Mouse (Mus musculus): ENCODE measurements around the gene Rbfox1.

Rbfox1 gene

DNA sequence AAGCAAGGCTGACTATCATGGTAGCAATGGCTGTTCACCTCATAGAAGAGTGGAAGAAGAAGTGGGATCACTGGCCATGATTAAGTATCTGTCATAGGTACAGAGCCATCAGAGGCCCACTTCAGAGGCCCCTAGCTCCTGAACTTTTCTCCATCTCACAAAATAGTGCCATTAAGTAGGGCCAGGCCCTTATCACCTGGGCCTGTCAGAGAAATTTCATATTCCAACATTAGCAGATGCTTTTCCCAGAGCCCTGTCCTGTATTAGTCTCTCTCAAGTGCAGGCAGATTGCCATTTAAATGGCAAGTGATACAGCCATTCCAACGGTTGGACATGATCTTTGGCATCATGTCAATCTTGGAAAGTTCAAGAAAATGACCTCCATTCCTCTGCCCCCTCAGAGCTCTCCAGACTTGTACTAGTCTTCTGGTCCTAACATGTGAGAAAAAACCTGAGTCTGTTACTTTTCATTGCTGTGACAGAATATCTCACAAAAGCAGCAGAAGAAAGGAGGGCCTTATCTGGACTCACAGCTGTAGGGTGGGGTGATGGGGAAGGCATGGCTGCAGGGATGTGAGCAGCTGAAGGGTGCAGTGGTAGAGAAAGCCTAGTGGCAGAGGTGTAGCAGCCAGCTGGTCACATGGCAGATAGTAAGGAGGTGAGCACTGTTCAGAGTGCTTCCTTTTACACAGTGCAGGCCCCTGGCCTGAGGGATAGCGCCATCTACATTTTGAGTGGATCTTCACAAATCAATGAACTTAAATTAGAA lies 210.6 kb downstream of the Rbfox1 start:
- DNase-seq (ENCODE audit: low spot score in 2 of 2): no peak

DNA sequence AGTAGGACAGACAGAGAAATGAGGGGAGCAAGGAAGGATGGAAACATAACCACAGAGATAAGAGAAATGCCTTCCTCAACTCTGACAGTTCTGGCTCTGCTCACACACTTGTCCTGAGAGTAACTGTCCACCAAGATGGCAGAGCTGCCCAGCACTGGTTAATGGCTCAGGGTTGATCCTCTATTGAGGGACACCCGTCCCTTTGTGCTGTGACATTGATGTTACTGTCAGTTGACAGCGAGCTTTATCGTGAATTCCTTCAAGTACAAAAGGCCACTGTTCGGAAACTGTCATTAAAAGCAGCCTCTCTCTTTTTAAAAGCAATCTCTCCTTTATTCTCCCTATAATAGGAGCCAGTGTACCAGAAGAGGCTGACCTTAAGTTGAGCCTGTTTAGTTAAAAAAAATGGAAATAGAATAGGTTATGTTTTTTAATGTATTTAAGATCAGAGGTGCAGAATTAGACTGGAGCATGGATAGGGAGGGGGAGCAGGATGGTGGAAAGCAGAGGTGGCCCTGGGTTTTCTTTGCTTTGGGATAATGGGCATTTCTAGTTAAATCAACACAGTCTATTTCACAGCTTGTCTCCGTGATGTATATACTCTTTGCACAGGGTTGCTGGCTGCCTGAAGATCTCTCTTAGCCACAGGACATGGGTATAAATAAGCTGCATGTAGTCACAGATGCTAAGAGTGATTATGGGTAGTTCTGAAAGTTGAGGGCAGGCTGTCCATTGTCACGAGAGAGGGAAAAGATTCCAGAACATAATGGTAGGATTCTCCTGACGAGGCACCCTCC lies 212.3 kb downstream of the Rbfox1 start:
- no peak for DNase-seq (ENCODE audit: low spot score in 2 of 2)

DNA sequence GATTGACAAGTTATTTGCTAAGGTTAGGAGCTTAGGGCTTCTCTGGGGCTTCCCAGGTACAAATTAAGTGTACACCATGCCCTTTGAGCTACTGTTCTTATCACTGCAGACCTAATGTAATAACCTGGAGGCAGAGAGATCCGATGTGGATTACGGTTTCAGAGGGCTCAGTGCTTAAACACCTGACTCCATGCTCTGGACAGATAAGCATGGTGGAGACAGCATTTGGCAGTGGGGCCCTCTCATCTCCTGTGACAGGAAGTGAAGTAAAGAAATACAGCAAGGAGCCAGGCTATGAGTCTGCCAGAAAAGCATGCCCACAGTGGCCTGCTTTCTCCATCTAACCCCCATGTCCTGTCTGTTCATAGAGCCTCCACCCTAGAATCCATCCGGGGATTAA lies 213.0 kb downstream of the Rbfox1 start:
- DNase-seq (ENCODE audit: low spot score in 2 of 2): no peak

DNA sequence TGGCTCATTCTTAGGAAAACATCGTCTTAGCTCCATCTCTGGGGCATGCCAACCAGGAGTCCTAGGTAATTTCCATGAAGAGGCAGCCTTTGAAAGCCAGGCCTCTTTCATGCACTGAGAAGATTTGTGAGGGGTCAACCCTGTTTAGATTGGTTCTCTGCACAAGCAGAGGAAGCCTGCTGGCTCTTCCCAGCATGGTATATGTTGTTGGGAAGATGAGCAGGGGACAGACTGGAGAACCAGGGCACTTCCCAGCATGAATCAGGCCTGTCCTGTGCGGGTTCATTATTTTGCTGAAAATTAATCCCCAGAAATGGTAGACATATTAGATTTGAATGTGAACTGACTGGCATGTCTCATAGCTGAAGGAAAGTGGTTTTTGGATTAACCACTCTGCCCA lies 214.4 kb downstream of the Rbfox1 start:
- no peak for DNase-seq (ENCODE audit: low spot score in 2 of 2)

DNA sequence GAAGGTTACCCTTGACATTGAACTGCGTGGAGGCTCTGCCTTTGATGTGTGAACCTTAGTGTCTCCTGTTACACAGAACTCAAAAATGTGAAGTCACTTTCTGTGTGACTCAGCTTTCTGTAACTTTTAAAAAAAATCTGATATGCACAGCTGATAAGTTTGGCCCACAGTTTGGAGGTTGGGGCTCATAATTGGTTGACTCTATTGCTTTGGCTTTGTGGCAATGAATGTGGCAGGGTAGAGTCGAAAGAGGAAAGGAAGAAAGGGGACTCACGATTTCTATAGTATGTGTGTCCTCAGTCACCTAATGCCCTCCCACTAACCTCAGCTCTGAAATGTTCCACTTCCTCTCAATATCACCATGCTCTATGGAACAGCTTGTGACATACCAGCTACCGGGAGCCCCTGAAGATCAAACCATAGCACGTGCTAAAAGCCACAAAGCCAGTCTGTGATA lies 215.3 kb downstream of the Rbfox1 start:
- DNase-seq (ENCODE audit: low spot score in 2 of 2): no peak

DNA sequence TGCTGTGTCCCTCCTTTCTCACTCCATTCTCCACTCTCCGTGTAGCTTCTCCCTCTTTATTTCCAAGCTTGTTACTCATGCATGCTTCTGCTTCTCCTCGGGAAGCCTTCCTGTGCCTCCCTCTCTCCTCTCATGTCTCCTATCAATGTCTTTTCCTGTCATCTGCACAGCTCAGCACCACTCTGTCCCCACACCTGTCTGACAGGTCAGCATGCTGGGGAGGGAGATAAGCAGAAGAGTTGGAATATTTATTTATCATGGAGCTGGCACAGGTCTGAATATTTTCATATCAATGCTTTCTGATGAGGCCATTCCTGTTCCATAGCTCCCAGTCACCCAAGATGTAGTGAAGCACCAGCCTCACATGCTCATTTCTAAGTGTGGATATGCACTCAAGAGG lies 218.6 kb downstream of the Rbfox1 start:
- no peak for DNase-seq (ENCODE audit: low spot score in 2 of 2)

DNA sequence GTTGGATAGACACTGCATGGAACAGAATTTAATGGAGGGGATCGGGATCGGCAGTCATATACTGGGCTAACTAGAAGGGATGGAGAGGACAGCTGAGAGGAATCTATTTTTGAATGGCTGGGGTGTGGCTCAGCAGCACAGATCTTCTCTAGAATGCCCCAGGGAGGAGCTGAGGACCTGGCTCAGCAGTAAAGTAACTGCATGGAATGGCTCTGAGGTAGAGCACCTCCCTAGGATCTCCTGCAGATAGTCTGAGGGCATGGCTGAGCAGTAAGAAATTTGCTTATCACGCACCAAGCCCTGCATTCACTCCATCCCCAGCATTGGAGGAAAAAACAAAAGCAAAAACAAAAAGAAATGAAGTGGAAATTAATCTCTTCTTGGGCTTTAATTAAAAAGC lies 225.0 kb downstream of the Rbfox1 start:
- DNase-seq (ENCODE audit: low spot score in 2 of 2): no peak

DNA sequence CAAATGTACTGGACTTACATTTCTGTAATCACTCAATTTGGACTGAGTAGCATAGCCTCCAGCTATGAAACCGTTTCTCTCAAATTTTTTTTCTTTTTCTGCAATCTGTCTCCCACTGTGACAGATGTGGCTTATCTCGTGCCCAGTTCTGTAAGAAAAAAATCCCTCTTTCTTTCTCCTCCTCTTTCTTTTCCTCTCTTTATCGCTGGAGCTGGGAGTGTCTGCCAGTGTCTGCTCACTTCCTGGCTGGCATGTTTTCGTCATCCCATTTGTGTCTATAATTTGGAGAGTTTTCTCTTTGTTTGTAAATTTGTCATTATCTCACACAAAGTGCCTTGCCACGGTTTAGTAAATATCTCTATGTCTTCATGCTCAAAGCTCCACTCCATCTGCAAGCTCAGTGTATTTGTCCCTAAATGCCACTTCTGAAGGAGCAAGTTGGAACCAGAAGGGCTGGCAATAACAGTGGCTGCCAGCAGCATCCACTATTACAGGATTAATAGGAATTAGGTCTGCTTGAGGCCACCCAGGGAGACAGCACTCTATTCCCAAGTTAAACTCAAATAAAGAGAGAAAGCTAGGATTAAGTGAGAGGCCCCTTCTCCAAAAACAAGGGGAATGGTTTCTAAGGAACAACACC lies 228.8 kb downstream of the Rbfox1 start:
- DNase-seq (ENCODE audit: low spot score in 2 of 2): no peak

DNA sequence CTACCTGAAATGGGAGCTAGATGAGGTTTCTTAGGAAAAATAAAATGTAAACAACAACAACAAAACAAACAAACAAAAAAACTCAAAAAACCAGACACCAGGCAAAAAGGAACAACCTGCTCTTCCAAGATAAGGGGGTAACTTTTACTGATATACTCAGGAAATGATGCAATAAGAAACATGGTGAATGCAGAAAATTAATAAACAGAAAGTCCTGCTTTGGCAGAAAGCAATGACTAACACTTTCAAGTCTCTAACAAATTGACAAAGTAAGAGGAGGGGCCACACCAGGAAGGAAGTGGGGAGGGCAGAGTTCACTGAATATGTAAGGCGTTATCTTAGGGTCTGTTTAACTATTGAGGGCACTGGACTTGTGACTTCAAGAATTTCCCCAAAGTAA lies 234.3 kb downstream of the Rbfox1 start:
- no peak for DNase-seq (ENCODE audit: low spot score in 2 of 2)

DNA sequence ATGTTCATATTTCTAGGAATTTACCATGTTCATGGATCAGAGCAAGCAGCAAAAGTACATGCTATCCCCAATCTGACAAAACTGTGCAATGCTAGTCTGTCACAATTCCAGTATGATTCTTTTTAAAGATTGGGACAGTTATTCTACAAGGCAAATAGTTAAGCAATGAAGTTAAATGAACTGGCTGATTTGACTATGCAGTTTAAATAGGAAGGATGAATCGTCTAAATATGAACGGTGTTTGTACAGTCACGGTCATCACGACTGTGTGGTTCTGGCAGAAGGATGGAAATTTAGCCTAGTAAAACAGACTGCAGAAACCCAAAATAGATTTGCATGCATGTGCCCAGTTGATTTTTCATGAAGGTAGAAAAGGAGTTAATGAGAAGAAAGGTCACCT lies 236.1 kb downstream of the Rbfox1 start:
- DNase-seq (ENCODE audit: low spot score in 2 of 2): no peak

DNA sequence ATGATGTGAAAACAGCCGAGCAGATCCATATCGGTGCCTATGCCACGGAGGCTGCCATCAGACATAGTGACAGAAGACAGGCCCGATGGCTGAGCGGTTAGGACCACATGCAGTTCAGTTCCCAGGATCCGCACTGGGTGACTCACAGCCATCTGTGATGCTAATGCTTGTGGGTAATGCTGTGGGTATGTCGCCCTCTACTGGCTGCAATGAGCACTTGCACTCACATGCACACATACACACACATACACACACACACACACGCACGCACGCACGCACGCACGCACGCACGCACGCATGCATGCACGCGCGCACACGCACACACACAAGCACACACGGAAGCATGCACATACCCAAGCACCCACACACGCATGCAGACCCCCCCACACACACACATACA lies 237.7 kb downstream of the Rbfox1 start:
- no peak for DNase-seq (ENCODE audit: low spot score in 2 of 2)

DNA sequence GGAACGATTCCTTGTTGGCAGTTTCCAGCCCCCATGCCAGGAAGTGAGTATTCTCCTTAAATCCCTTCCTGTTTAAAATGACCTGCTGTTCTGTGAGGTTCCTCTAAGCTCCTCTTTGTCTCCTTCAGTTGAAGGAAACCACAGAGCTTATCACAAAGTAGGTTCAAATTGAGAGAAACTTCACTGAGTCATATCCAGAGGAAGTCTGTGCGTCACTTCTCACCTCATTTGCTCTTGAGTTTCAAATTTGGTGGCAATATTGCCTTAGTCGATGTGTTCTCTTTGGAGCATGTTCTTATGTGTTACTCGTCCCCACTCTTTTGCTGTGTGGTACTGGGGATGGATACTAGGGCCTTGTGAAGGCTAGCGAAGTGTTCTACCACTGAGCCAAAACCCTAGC lies 243.2 kb downstream of the Rbfox1 start:
- no peak for DNase-seq (ENCODE audit: low spot score in 2 of 2)

DNA sequence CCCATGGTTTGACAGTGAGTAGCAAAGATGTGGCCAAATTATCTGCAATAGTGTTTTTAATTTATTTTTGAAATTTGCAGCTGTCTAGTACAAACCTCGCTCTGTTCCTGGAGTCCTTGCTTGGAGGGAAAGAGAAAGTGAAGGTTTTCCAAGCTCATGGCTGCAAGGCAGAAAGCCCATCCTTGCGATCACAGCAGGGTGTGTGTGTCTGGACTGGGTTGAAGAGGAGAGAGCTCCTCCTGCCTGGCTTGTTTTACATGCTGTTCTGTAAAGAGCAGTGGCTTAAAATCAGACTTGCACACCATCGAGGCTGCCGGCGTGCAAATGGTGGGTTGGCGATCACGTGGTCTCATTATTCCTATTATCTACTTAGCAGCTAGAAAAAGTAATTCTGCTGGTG lies 249.9 kb downstream of the Rbfox1 start:
- no peak for DNase-seq (ENCODE audit: low spot score in 2 of 2)

DNA sequence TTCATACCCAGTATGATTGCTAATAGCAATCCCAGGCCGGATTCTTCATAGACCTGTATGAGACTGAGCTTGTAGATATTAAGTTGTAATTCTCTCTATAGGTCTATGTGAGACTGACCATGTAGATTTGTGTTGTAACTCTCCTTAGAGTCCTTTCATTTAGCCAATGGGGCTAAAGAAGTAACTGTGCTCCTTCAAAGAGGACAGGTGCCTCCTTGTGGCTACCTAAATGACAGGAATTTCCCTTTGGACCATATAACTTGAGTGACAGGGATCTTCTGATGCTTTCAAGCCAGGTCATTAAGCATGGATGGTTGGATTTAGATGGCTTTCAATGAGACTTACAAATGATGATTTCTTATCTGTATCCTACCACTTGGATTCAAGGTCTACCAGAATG lies 254.3 kb downstream of the Rbfox1 start:
- no peak for DNase-seq (ENCODE audit: low spot score in 2 of 2)

DNA sequence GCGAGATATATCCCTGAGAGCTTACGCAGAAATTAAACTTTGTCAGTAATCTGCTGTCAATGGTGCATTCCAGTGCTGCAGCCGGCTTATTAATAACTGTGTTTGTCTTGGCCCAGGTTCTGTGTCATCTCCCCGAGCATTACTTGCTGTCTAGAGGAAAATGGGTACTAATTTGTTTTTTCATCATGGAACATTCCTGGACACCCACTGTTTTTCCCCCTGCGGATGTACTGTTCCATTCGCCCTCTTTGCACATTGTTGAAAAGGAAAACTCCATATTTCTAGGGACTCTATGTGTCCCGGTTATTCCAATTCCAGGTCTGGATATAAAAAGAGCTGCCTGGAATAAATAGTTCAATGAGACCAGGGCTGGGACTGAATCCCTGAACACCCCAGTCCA lies 262.8 kb downstream of the Rbfox1 start:
- no peak for DNase-seq (ENCODE audit: low spot score in 2 of 2)

DNA sequence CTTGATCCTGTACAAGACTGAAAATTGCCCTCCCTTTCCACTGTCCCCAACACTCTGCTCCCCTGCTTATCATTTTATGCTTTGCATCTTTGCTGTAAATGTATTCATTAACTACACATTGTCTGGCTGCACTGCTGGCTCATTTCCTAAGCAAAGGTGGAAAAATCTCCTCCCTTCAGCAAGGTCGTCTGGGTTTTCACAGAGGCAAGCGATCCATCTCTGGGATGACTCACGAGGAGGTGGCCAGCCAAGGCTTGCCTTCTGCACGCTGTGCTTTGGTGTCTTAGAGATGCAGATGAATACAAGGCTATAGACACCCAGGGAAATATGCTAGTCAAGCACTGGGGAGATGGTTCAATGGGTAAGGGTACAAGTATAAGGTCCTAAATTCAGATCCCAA lies 264.2 kb downstream of the Rbfox1 start:
- no peak for DNase-seq (ENCODE audit: low spot score in 2 of 2)

DNA sequence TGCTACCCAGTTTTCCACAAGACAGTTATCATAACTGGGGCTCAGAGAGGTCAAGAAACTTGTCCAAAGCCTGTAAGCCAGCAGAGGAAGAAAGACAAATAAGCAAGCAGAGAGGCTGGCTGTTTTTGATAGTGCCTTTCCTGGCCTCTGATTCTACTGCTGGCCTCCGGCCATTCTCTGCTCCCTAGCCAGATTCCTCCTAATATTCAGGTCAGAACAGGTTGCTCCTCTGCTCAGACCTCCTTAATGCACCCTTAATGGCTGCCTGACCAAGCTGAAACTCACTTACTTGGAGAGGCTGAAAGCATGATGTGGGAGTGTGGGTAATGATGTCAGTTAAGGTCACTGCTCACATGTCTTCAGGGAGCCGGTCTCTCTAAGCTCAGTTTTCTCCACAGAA lies 270.4 kb downstream of the Rbfox1 start:
- DNase-seq (ENCODE audit: low spot score in 2 of 2): no peak

DNA sequence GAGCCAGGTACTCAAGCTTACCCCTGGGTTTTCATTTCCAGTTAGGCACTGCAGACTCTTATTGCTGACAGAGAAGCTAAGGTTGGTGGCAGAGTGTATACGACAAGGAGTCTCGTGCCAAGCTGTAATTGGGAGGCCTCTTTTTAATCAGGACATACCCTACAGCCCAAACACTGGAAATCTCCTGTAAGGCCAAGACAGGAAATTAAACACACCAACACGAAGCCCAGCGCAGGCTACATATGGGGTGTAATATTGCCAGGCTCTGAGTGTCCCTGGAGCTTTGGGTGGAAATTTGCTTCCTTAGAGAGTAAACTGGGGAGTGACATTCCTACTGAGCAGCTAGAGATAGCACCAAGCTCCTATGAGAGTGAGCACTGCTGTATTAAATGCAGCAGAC lies 279.3 kb downstream of the Rbfox1 start:
- DNase-seq (ENCODE audit: low spot score in 2 of 2): no peak

DNA sequence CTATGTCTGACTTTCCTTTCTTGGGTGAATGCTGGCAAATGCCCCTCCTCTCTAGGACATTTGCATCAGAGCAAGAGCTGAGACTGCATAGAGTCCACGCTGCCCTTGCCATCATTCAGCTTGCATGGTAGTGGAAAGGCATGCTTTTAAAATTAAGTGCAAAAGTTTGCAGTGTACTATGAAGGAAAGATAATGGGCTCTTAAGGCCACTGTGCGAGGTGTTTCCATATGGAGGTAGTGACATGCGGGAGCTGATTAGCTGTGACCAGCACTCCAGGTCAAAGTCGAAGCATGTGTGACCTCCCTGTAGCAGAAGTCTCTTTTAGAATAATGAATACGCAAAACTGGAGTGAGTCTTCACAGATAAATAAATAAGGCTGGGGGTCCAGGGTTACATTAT lies 284.2 kb downstream of the Rbfox1 start:
- no peak for DNase-seq (ENCODE audit: low spot score in 2 of 2)

DNA sequence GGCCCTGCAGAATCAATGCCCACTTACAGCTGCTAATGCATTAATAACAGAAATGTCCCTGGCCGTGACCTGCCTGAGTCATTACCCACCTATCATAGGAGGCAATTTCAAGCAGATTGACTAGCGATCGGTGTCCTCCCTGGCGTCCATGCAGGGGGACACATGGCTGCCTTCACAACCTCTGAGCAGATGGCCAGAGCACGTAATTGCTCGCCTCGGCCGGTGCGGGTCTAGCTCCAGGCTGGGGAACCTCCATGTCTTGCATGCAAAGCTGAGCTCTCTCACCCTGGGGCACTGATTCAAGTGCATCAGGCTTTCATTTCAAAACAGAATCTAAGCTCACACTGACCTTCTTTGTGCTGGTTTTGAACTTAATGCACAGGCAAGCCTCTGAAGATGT lies 295.7 kb downstream of the Rbfox1 start:
- DNase-seq (ENCODE audit: low spot score in 2 of 2): no peak

DNA sequence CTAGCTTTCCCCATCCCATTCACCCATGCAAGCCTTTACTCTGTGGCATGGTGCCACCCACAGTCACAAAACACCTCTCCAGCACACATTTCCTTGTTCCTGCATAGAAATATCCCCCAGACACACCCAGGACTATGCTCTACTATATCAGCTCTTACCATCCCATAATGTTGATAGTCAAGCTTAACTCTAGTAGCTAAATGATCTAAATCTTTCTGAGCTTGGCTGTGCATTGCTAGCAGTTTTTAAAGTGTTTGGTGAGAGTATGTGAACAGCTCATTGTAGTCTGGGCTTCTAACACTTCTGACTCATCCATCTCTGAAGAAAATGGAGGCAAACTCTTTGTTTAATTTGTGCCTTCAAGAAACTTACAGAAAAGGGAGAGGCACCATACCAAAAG lies 297.2 kb downstream of the Rbfox1 start:
- no peak for DNase-seq (ENCODE audit: low spot score in 2 of 2)

DNA sequence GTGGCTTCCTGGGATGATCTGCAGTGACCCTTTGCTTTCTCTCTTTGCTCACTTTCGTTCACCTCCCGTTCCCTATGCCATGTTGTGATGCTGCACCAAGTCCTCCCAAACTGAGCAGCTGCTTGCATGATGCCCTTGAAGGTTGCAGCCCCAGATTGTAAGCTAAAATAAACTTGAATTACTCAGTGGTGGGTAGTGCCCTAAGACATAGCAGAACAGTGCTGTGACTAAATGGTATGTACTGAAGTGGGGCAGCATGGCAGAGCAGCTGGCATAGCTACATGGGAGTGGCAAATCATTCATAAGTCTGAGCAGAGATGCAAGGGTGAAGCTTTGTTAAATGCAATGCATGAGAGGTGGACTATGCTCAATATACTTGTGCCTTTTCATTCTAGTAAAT lies 307.2 kb downstream of the Rbfox1 start:
- no peak for DNase-seq (ENCODE audit: low spot score in 2 of 2)

DNA sequence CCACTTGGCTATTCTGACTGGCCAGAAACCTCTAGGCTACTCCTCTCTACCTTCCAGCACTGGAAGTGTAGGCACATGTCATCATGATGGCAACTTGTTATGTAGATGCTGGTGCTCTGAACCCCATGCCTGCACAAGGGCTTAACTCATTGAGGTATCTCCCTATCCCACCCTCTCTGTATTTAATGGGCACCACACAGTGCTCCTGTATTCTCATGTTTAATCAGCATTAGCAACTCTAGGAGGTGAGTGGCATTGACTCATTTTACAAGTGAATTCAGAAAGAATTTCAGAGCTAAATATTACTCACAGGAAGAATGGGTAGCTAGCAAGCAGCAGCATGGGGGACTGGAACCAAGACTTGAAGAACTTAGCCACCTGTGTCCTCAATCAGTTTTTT lies 321.3 kb downstream of the Rbfox1 start:
- DNase-seq (ENCODE audit: low spot score in 2 of 2): no peak
